Mouse (Mus musculus): ENCODE measurements around the gene Primpol. TPM values are rescaled to one million over a fixed set of nuclear protein-coding genes. Genes with fewer than 3 reads are reported as not detected.

Primpol gene
- polyA plus RNA-seq, 1 experiment from 2014 or later, result 14.9 TPM

DNA sequence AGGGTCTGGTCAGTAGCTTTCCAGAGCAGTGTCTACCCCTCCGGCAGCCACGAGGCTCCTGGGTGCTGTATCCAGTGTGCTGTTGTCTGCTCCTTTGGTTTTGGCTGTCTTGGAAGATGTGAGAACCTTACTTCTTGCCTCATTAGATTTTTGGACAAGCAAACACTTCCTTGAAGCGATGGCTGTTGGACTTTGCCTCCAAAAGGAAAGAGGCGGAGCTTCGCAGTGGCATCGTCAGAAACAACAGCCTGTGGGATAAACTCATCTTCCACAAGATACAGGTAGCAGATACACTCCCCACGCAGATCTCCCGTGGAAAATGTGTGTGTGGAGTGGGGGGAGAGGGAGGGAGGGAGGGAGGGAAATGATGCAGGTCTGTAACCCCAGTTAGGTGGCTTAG is 90.9 kb downstream of the Primpol start:
- Histone ChIP-seq H3K27me3 (ENCODE audit: control insufficient read depth, insufficient read depth, low read length) (no peaks in the 10 kb centered on the region), H3K27ac (ENCODE audit: low read depth, low read length) (no peak overlapping the region), H3K4me2 (ENCODE audit: low read depth, low read length, severe bottlenecking) (no peak overlapping the region), H3K36me3 (ENCODE audit: control insufficient read depth, insufficient read depth, low read length) (no peaks in the 10 kb centered on the region), H3K9me3 (ENCODE audit: control insufficient read depth, low read length) (no peaks in the 10 kb centered on the region), H3K9ac (ENCODE audit: low read length) (no peak overlapping the region), H3K4me1 (replicated peaks; ENCODE audit: control insufficient read depth, insufficient read depth, low read length) (no peaks in the 10 kb centered on the region), H3K4me3 (ENCODE audit: low read depth, low read length) (no peak overlapping the region)
- DNase-seq (ENCODE audit: low spot score) (no peak), ATAC-seq (replicated peaks; ENCODE audit: low FRiP score) (no peak)
- WGBS, result 91% methylated on average over 8 of the region's 8 CpGs

Other genes with a start within 250 kb of the Primpol start
- gene Acsl1, start 146.2 kb downstream of the Primpol start, polyA plus RNA-seq (2014; fragmentation: Nextera tagmentation; extraction: Ambion mirVana), result 6.2 and 6.7 TPM in 2 replicates
- gene Cenpu, start 65.2 kb downstream of the Primpol start, polyA plus RNA-seq (2014; fragmentation: Nextera tagmentation; extraction: Ambion mirVana), result 32.6 and 35.2 TPM in 2 replicates
- 136 and 144 TPM in 2 replicates for gene Casp3, start 79 bp upstream of the Primpol start, polyA plus RNA-seq (2014; fragmentation: Nextera tagmentation; extraction: Ambion mirVana)
- gene Irf2, start 122.5 kb upstream of the Primpol start, polyA plus RNA-seq (2014; fragmentation: Nextera tagmentation; extraction: Ambion mirVana), result 7.7 and 12.8 TPM in 2 replicates